8 mouse cellular contexts compared by ENCODE assay signal in genomic region chr2:80128861-80129698, GRCm38 (mm10). TPM values are rescaled to one million over a fixed set of nuclear protein-coding genes. Genes with fewer than 3 reads are reported as not detected.
DNase-seq lines count a peak whose midpoint lies in the region; ATAC-seq and TF ChIP-seq lines count a peak whose summit lies in the region.

Gene Pde1a (minus strand): TSS chr2:80129458.

- no peaks in the 10 kb centered on the region for H3K36me3 ChIP-seq in lung, embryonic 14.5 days (ENCODE audit: insufficient read depth)
- H3K36me3 ChIP-seq in embryonic facial prominence, embryonic 14.5 days (ENCODE audit: control insufficient read depth, insufficient read depth, low read length), result no peaks in the 10 kb centered on the region
- no peaks in the 10 kb centered on the region for H3K36me3 ChIP-seq in hindbrain, embryonic 13.5 days

- no peaks in the 10 kb centered on the region for H3K9me3 ChIP-seq in lung, embryonic 14.5 days (ENCODE audit: low read depth, low read length)
- H3K9me3 ChIP-seq in embryonic facial prominence, embryonic 14.5 days (ENCODE audit: control insufficient read depth, low read length), result no peaks in the 10 kb centered on the region
- H3K9me3 ChIP-seq in hindbrain, embryonic 13.5 days, result no peaks in the 10 kb centered on the region

- peak within 1 kb of the TSS; percentile 22 for H3K4me3 ChIP-seq in lung, embryonic 14.5 days (ENCODE audit: low read depth, low read length)
- peak within 1 kb of the TSS; percentile 30 for H3K4me3 ChIP-seq in embryonic facial prominence, embryonic 14.5 days (ENCODE audit: low read depth, low read length)
- H3K4me3 ChIP-seq in hindbrain, embryonic 13.5 days, result peak within 1 kb of the TSS; percentile 41

- WGBS in lung, embryonic 14.5 days, result 7% methylated on average over 21 of the region's 21 CpGs
- 7% methylated on average over 21 of the region's 21 CpGs for WGBS in embryonic facial prominence, embryonic 14.5 days
- 9% methylated on average over 21 of the region's 21 CpGs for WGBS in hindbrain, embryonic 13.5 days

- peak; percentile 73 for DNase-seq in lung, embryonic 14.5 days
- no peak for DNase-seq in lung, postnatal 14 days
- peak; percentile 71 for DNase-seq in embryonic facial prominence, embryonic 14.5 days (ENCODE audit: low spot score)
- DNase-seq in left cerebral cortex, adult 8-10 months (ENCODE audit: low spot score in 2 of 2), result peak; percentile 54 to 59
- peak; percentile 41 for DNase-seq in neural tube, embryonic 10.5 days (ENCODE audit: extremely low spot score, low spot score)
- no peak for DNase-seq in thymus, postnatal 10 days (ENCODE audit: low spot score in 2 of 2)
- DNase-seq in spleen, adult 18-20 months, result no peak

- no peak within 1 kb of the TSS for H3K27ac ChIP-seq in lung, embryonic 14.5 days (ENCODE audit: low read depth)
- H3K27ac ChIP-seq in embryonic facial prominence, embryonic 14.5 days (replicated peaks; ENCODE audit: low read depth, low read length), result no peak within 1 kb of the TSS
- H3K27ac ChIP-seq in hindbrain, embryonic 13.5 days, result peak within 1 kb of the TSS; percentile 66; the same call in 1 of the 2 replicates

- no peak within 1 kb of the TSS for H3K9ac ChIP-seq in lung, embryonic 14.5 days
- no peak within 1 kb of the TSS; the same call in 1 of the 2 replicates for H3K9ac ChIP-seq in embryonic facial prominence, embryonic 14.5 days (ENCODE audit: low read depth, low read length)
- peak within 1 kb of the TSS; percentile 65 for H3K9ac ChIP-seq in hindbrain, embryonic 13.5 days

- H3K4me1 ChIP-seq in lung, embryonic 14.5 days (ENCODE audit: insufficient read depth), result no peaks in the 10 kb centered on the region
- no peaks in the 10 kb centered on the region; the same call in 1 of the 2 replicates for H3K4me1 ChIP-seq in embryonic facial prominence, embryonic 14.5 days (ENCODE audit: control insufficient read depth, insufficient read depth, low read length)
- peaks cover 20% of the 10 kb centered on the region for H3K4me1 ChIP-seq in hindbrain, embryonic 13.5 days (replicated peaks)

- TF ChIP-seq CTCF in lung, embryonic 14.5 days (IDR thresholded peaks at IDR 0.05; ENCODE audit: low read depth), result no peak

- no peaks in the 10 kb centered on the region for H3K27me3 ChIP-seq in lung, embryonic 14.5 days (ENCODE audit: insufficient read depth, low read length)
- H3K27me3 ChIP-seq in embryonic facial prominence, embryonic 14.5 days (replicated peaks; ENCODE audit: control insufficient read depth, insufficient read depth, low read length), result no peaks in the 10 kb centered on the region
- peaks cover 15% of the 10 kb centered on the region for H3K27me3 ChIP-seq in hindbrain, embryonic 13.5 days

- peak within 1 kb of the TSS; percentile 59 for H3K4me2 ChIP-seq in lung, embryonic 14.5 days
- H3K4me2 ChIP-seq in embryonic facial prominence, embryonic 14.5 days (ENCODE audit: low read depth, low read length), result peak within 1 kb of the TSS; percentile 51
- H3K4me2 ChIP-seq in hindbrain, embryonic 13.5 days, result peak within 1 kb of the TSS; percentile 63

- peak; percentile 96 for ATAC-seq in lung, embryonic 14.5 days (ENCODE audit: insufficient read depth)
- ATAC-seq in embryonic facial prominence, embryonic 14.5 days (ENCODE audit: low read depth), result peak; percentile 90
- peak; percentile 95 for ATAC-seq in hindbrain, embryonic 13.5 days (ENCODE audit: low FRiP score)

RNA-seq across cellular contexts. Expression of gene Pde1a, which starts in this region (rescaled TPM):
- polyA plus RNA-seq in lung, embryonic 14.5 days (2014; fragmentation: Nextera tagmentation; extraction: Ambion mirVana), result 21.3 and 21.9 TPM in 2 replicates
- polyA plus RNA-seq in embryonic facial prominence, embryonic 14.5 days (2014; fragmentation: Nextera tagmentation; extraction: Ambion mirVana), result 14.3 and 15.1 TPM in 2 replicates
- 4.6 TPM in 2 replicates for polyA plus RNA-seq in hindbrain, embryonic 13.5 days (2015; fragmentation: Nextera tagmentation; extraction: Ambion mirVana)
- total RNA-seq in left cerebral cortex, adult 8-10 months (2022), result 100 to 1,000 TPM; 130 to 169 (median 154) TPM

Comparison
In these comparisons a context has a peak if more than half of its experiments do, and no peak if none do; other contexts are left out.
1. DNase-seq: peak in lung, embryonic 14.5 days (single experiment), embryonic facial prominence, embryonic 14.5 days (single experiment), left cerebral cortex, adult 8-10 months (2 of 2) and neural tube, embryonic 10.5 days (single experiment); none in lung, postnatal 14 days (single experiment), thymus, postnatal 10 days (0 of 2) and spleen, adult 18-20 months (0 of 2).
2. Peak in every context shown above with its lines, with median percentiles within 50 percentile points of each other: ATAC-seq, H3K4me2 ChIP-seq and H3K4me3 ChIP-seq.